Mouse (Mus musculus) embryonic facial prominence, embryonic 13.5 days (tissue): ENCODE data around the gene Klk11. TPM values are rescaled to one million over a fixed set of nuclear protein-coding genes. Genes with fewer than 3 reads are reported as not detected.
A peak's percentile ranks its signal among the peaks of the same experiment; 100 is the strongest.

ENCODE experiments used
- ATAC-seq: fragments of 200-750 bp; cut with Nextera tagmentation; 2 replicates; pipeline ENCODE4 v1.8.0; 2017; ENCODE audit warnings: low read depth; ENCODE audit not compliant: insufficient number of reproducible peaks, insufficient read depth, low FRiP score, low TSS enrichment
- H3K27ac ChIP-seq: fragments of 300-500 bp; sonication (generic); 2 replicates; pipeline ENCODE4 v1.5.1; 2015; ENCODE audit warnings: moderate library complexity, mild to moderate bottlenecking, inconsistent platforms
- H3K27me3 ChIP-seq: fragments of 300-500 bp; sonication (generic); 2 replicates; pipeline ENCODE4 v1.6.1; 2015; ENCODE audit warnings: mild to moderate bottlenecking, inconsistent platforms
- H3K36me3 ChIP-seq: fragments of 300-500 bp; sonication (generic); 2 replicates; pipeline ENCODE4 v1.6.1; 2015; ENCODE audit warnings: mild to moderate bottlenecking, inconsistent platforms
- H3K4me1 ChIP-seq: fragments of 300-500 bp; sonication (generic); 2 replicates; pipeline ENCODE4 v1.6.1; 2015; ENCODE audit warnings: inconsistent platforms
- H3K4me2 ChIP-seq: fragments of 300-500 bp; sonication (generic); 2 replicates; pipeline ENCODE4 v1.6.1; 2015; ENCODE audit warnings: moderate library complexity, mild to moderate bottlenecking, inconsistent platforms
- H3K4me3 ChIP-seq: fragments of 300-500 bp; sonication (generic); 2 replicates; pipeline ENCODE4 v1.5.1; 2015; ENCODE audit warnings: mild to moderate bottlenecking, inconsistent platforms
- H3K9ac ChIP-seq: fragments of 300-500 bp; sonication (generic); 2 replicates; pipeline ENCODE4 v1.6.1; 2015; ENCODE audit warnings: mild to moderate bottlenecking, inconsistent platforms
- H3K9me3 ChIP-seq: fragments of 300-500 bp; sonication (generic); 2 replicates; pipeline ENCODE4 v1.6.1; 2016; ENCODE audit warnings: inconsistent platforms
- WGBS: fragments of 180-500 bp; shearing (Covaris S2); methylation state at CpG from one replicate; pipeline ENCODE4 v1.1.7; 2015; ENCODE audit warnings: mixed read lengths; 5-methylcytosine and 5-hydroxymethylcytosine counted together
- polyA plus RNA-seq: library from polyadenylated mRNA; unstranded; fragments of >200 nt; fragmentation: Nextera tagmentation; extraction: Ambion mirVana; gene quantifications from 2 replicates; pipeline ENCODE4 v1.2.1, GENCODE M21; 2015

Klk11 gene
- polyA plus RNA-seq, result 1.3 and 3.0 TPM in 2 replicates

DNA sequence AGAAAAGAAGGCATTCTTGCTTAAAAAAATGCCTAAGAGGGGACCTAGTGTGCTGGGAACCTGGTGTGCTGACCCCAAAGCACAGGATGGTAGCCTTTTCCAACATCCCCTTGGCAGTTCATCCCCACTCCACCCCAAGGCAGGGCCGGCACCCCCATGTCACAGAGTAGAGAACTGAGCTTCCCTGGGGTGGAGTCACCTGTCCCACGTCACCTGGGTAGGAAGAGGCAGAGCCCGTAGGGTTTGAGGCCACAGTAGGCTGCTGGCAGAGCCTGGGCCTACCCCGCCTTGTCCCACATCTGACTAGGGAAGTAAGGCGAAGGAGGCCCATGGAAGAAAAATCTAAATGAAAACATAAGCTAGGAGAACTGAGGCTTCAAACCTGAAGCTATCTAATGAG is at the start of gene Klk11:
Gene Klk11 (plus strand): TSS at position 241 of the 400 bp plus-strand sequence.
- WGBS, result 88% methylated on average over 5 of the region's 5 CpGs
- Histone ChIP-seq H3K9me3 (no peaks in the 10 kb centered on the region), H3K9ac (no peak within 1 kb of the TSS; the same call in 1 of the 2 replicates), H3K4me3 (no peak within 1 kb of the TSS), H3K36me3 (no peaks in the 10 kb centered on the region), H3K27me3 (no peaks in the 10 kb centered on the region), H3K4me2 (no peak within 1 kb of the TSS), H3K4me1 (no peaks in the 10 kb centered on the region), H3K27ac (peak within 1 kb of the TSS; percentile 69)
- no peak for ATAC-seq

GRCm38 (mm10) chr7:43747788-43748187 is 26.6 kb upstream of the Klk11 start:
- H3K9me3 ChIP-seq, result no peaks in the 10 kb centered on the region
- 66% methylated on average over 1 of the region's 1 CpGs for WGBS
- no peak for ATAC-seq
- H3K27me3 ChIP-seq, result no peaks in the 10 kb centered on the region
- no peak overlapping the region for H3K4me3 ChIP-seq
- no peak overlapping the region for H3K4me2 ChIP-seq
- H3K36me3 ChIP-seq, result no peaks in the 10 kb centered on the region
- H3K9ac ChIP-seq, result no peak overlapping the region
- no peak overlapping the region for H3K27ac ChIP-seq
- no peaks in the 10 kb centered on the region for H3K4me1 ChIP-seq

DNA sequence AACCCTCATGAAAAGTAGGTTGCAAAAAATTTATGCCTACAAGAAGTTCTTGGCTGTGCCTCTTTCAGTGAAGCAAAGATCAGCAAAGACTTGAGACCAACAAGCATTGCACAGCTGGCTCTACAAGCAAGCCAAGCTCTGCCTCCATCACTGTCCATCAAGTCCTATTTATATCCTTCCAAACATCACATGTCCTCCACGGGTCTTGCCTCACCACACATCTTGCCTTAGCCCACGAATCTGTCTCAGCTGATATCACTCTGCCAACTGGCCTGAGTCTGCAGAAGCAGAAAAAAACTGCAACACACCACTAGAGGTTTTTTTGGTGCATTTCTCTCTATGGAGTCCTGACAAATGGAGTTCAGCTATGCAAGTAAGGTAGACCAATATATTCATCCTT is 21.6 kb upstream of the Klk11 start:
- no peak overlapping the region for H3K27ac ChIP-seq
- H3K4me2 ChIP-seq, result no peak overlapping the region
- H3K9ac ChIP-seq, result no peak overlapping the region
- no peak for ATAC-seq
- H3K4me3 ChIP-seq, result no peak overlapping the region
- H3K4me1 ChIP-seq, result no peaks in the 10 kb centered on the region
- H3K27me3 ChIP-seq, result no peaks in the 10 kb centered on the region
- no peaks in the 10 kb centered on the region for H3K9me3 ChIP-seq
- H3K36me3 ChIP-seq, result no peaks in the 10 kb centered on the region
- WGBS, result 62% methylated on average over 2 of the region's 2 CpGs

GRCm38 (mm10) chr7:43766484-43766883 is 7.9 kb upstream of the Klk11 start:
- Histone ChIP-seq H3K27ac (no peak overlapping the region), H3K4me1 (no peaks in the 10 kb centered on the region), H3K4me3 (no peak overlapping the region), H3K4me2 (no peak overlapping the region), H3K36me3 (no peaks in the 10 kb centered on the region), H3K9ac (no peak overlapping the region), H3K27me3 (no peaks in the 10 kb centered on the region), H3K9me3 (no peaks in the 10 kb centered on the region)
- 43% methylated on average over 8 of the region's 8 CpGs for WGBS
- ATAC-seq, result no peak

DNA sequence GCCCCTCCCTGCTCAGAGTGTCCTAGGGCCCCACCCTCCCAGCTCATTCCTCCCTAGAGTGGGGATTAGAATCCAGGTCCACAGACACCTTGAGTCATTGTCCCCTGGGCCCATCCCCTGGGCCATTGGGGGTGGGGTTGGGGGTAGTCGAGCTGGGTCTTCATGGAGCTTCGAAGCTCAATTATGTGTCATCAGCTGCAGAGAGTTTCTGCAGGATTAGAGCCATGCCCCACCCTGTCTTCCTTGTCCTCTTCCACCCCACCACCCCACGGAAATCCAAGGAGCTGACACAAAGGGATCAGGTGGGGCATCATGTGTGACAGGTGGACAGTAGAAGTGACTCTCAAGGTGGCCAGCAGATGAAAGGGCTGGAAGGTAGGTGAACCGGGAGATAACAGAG is 5.8 kb upstream of the Klk11 start, which contains the start of gene Klk12:
Gene Klk12 (plus strand): TSS at position 301 of the 400 bp plus-strand sequence.
- no peaks in the 10 kb centered on the region for H3K36me3 ChIP-seq
- no peak for ATAC-seq
- no peaks in the 10 kb centered on the region for H3K4me1 ChIP-seq
- H3K27me3 ChIP-seq, result no peaks in the 10 kb centered on the region
- no peak within 1 kb of the TSS for H3K9ac ChIP-seq
- H3K27ac ChIP-seq, result no peak within 1 kb of the TSS
- H3K9me3 ChIP-seq, result no peaks in the 10 kb centered on the region
- H3K4me2 ChIP-seq, result no peak within 1 kb of the TSS
- H3K4me3 ChIP-seq, result no peak within 1 kb of the TSS
- 74% methylated on average over 4 of the region's 4 CpGs for WGBS

DNA sequence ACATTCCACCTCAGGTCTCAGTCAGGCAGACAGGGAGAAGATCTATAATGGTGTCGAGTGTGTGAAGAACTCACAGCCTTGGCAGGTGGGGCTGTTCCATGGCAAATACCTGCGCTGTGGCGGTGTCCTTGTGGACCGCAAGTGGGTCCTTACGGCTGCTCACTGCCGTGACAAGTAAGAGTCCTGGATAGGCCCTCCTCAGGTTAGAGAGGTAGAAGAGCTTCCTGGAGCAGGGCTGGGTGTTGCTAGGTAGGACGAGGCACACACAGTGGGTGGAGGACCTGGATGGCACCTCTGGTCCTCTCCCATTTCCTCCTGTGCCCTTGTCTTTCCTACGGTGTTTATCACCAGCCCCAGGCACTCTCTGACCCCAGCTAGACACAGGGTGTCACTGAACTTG is 4.8 kb upstream of the Klk11 start:
- 92% methylated on average over 8 of the region's 8 CpGs for WGBS
- ATAC-seq, result no peak

DNA sequence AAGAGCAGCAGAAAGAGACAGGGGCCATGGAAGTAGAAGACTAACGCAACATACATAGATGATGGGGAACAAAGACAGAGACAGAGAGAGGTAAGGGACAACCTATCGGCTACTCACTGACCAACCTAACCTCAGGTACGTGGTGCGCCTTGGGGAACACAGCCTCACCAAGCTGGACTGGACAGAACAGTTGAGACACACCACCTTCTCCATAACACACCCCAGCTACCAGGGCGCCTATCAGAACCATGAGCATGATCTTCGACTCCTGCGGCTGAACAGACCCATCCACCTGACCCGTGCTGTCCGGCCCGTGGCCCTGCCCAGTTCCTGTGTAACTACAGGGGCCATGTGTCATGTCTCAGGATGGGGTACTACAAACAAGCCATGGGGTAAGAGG is 3.7 kb upstream of the Klk11 start:
- WGBS, result 93% methylated on average over 10 of the region's 10 CpGs
- no peak overlapping the region for H3K27ac ChIP-seq
- H3K4me1 ChIP-seq, result no peaks in the 10 kb centered on the region
- H3K4me2 ChIP-seq, result no peak overlapping the region
- H3K27me3 ChIP-seq, result no peaks in the 10 kb centered on the region
- no peak overlapping the region for H3K9ac ChIP-seq
- H3K9me3 ChIP-seq, result no peaks in the 10 kb centered on the region
- no peak overlapping the region for H3K4me3 ChIP-seq
- no peaks in the 10 kb centered on the region for H3K36me3 ChIP-seq
- ATAC-seq, result no peak

More for the DNA sequence above, 4.8 kb upstream of the Klk11 start:
- H3K4me3 ChIP-seq, result no peak overlapping the region
- no peaks in the 10 kb centered on the region for H3K4me1 ChIP-seq
- no peaks in the 10 kb centered on the region for H3K27me3 ChIP-seq
- H3K9ac ChIP-seq, result no peak overlapping the region
- H3K9me3 ChIP-seq, result no peaks in the 10 kb centered on the region
- no peak overlapping the region for H3K27ac ChIP-seq
- no peak overlapping the region for H3K4me2 ChIP-seq
- H3K36me3 ChIP-seq, result no peaks in the 10 kb centered on the region

DNA sequence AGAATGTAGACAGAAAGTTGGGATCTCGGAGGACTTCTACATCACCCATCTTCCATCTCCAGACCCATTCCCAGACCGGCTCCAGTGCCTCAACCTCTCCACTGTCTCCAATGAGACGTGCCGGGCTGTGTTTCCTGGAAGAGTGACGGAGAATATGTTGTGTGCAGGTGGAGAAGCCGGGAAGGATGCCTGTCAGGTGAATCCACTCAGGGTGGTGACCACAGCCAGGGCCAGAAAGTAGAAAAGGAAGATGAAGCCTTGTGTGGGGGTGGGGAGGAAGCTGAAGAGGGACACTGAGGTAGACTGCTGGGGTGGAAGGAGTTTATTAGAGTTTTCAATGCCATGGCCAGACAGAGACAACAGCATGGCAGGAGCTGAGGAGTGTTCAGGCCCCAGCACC is 2.5 kb upstream of the Klk11 start:
- H3K4me2 ChIP-seq, result no peak overlapping the region
- no peaks in the 10 kb centered on the region for H3K9me3 ChIP-seq
- H3K27ac ChIP-seq, result no peak overlapping the region
- H3K4me3 ChIP-seq, result no peak overlapping the region
- H3K4me1 ChIP-seq, result no peaks in the 10 kb centered on the region
- 93% methylated on average over 6 of the region's 6 CpGs for WGBS
- H3K27me3 ChIP-seq, result no peaks in the 10 kb centered on the region
- no peak for ATAC-seq
- no peak overlapping the region for H3K9ac ChIP-seq
- H3K36me3 ChIP-seq, result no peaks in the 10 kb centered on the region

GRCm38 (mm10) chr7:43772901-43773300 is 1.5 kb upstream of the Klk11 start:
- H3K4me3 ChIP-seq, result no peak overlapping the region
- H3K27me3 ChIP-seq, result no peaks in the 10 kb centered on the region
- no peaks in the 10 kb centered on the region for H3K9me3 ChIP-seq
- H3K27ac ChIP-seq, result no peak overlapping the region
- H3K4me1 ChIP-seq, result no peaks in the 10 kb centered on the region
- no peak overlapping the region for H3K9ac ChIP-seq
- no peak for ATAC-seq
- H3K36me3 ChIP-seq, result no peaks in the 10 kb centered on the region
- no peak overlapping the region for H3K4me2 ChIP-seq
- WGBS, result 80% methylated on average over 3 of the region's 3 CpGs

GRCm38 (mm10) chr7:43774802-43775201 is 398 bp downstream of the Klk11 start:
- ATAC-seq, result no peak
- Histone ChIP-seq H3K4me2 (no peak overlapping the region), H3K4me3 (no peak overlapping the region), H3K27ac (peak overlapping the region; percentile 69), H3K9me3 (no peaks in the 10 kb centered on the region), H3K27me3 (no peaks in the 10 kb centered on the region), H3K9ac (no peak overlapping the region; the same call in 1 of the 2 replicates), H3K36me3 (no peaks in the 10 kb centered on the region), H3K4me1 (no peaks in the 10 kb centered on the region)
- 41% methylated on average over 6 of the region's 6 CpGs for WGBS

DNA sequence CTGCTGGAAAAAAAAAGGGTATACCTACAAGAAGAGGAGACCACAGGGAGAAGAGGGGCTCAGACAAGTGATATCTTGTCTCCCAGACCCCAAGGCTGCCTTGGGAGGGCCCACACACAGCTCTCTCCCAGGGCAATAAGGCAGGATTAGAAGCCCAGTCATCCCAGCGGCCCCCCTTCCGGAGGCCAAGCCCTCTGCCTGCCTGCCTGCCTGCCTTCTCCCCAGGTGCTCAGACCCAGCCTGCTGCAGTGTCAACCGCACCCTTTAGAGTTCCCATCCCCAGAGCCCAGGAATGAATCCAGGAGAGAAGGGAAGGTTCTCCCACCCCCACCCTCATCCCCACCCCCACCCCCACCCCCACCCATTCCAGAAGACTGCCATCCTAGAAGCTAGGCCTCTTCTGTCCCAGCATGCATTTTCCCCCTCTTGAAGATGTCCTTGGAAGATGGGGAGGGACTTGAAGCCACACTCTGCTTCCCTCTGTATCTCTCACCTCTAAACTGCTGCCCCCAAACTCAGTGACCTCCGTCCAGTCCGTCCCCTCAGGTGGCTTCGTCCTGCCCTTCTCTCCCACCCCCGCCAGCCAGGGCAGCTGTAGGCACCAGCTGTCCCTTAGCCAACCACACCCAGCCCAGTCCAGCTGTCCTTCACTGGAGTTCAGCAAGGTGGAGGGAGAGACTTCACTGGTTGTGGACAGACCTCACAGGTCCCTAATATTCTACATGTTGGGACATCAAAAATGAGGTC is 1.1 kb downstream of the Klk11 start:
- Histone ChIP-seq H3K9ac (no peak overlapping the region), H3K4me2 (no peak overlapping the region), H3K9me3 (no peaks in the 10 kb centered on the region), H3K27ac (peak overlapping the region; percentile 69), H3K36me3 (no peaks in the 10 kb centered on the region), H3K27me3 (no peaks in the 10 kb centered on the region), H3K4me1 (no peaks in the 10 kb centered on the region), H3K4me3 (no peak overlapping the region)
- ATAC-seq, result no peak
- 45% methylated on average over 6 of the region's 7 CpGs for WGBS

DNA sequence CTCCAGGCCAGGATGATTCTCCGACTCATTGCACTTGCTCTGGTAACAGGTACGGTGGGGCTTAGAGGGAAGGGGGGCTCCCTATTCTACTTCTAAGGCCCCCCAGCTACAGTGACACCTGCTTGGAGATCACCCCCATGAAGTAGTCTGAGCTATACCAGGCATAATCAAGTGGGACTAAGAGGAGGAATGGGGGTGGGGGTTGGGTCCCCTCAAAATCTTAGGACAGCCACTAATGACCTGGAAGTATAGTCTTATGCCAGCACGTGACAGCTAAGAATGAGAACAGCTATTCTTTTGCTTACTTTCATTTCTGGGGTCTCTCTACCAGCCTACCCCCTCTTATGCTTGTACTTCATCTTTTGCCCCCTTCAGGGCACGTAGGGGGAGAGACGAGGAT is 2.1 kb downstream of the Klk11 start:
- H3K4me1 ChIP-seq, result 0 out of 2 replicates have a peak, but pooled peaks cover 6% of the 10 kb centered on the region
- H3K9me3 ChIP-seq, result no peaks in the 10 kb centered on the region
- ATAC-seq, result no peak
- H3K4me3 ChIP-seq, result no peak overlapping the region
- H3K4me2 ChIP-seq, result no peak overlapping the region
- WGBS, result 78% methylated on average over 5 of the region's 5 CpGs
- no peak overlapping the region for H3K9ac ChIP-seq
- no peaks in the 10 kb centered on the region for H3K27me3 ChIP-seq
- H3K36me3 ChIP-seq, result no peaks in the 10 kb centered on the region
- H3K27ac ChIP-seq, result no peak overlapping the region
